Mouse (Mus musculus): ENCODE data around the gene Rrp1. TPM values are rescaled to one million over a fixed set of nuclear protein-coding genes. Genes with fewer than 3 reads are reported as not detected.

Rrp1 gene
- polyA plus RNA-seq, 1 experiment, result 620 TPM

- TF ChIP-seq POLR2A (IDR thresholded peaks at IDR 0.05; ENCODE audit: borderline replicate concordance, insufficient read depth, low read length) (no peak), CTCF (IDR thresholded peaks at IDR 0.05; ENCODE audit: borderline replicate concordance, insufficient read depth, low read depth, low read length) (no peak)
- WGBS, result 83% methylated on average over 6 of the region's 6 CpGs
- no peak for DNase-seq
- H3K4me3 ChIP-seq (replicated peaks; ENCODE audit: insufficient read depth, low read depth, low read length), result no peak overlapping the region
- H3K27me3 ChIP-seq (ENCODE audit: control insufficient read depth, insufficient read depth, low read length), result no peaks in the 10 kb centered on the region
- H3K27ac ChIP-seq (ENCODE audit: insufficient read depth, low read length), result no peak overlapping the region
- no peaks in the 10 kb centered on the region; the same call in 1 of the 2 replicates for H3K4me1 ChIP-seq (ENCODE audit: control insufficient read depth, insufficient read depth, low read length)
Observed at GRCm38 (mm10) chr10:78371746-78372145, 41.1 kb downstream of the Rrp1 start.

GRCm38 (mm10) chr10:78367586-78367985 lies 45.3 kb downstream of the Rrp1 start:
- H3K4me1 ChIP-seq (ENCODE audit: control insufficient read depth, insufficient read depth, low read length), result peaks cover under 1% of the 10 kb centered on the region
- 80% methylated on average over 4 of the region's 4 CpGs for WGBS
- no peak overlapping the region for H3K4me3 ChIP-seq (replicated peaks; ENCODE audit: insufficient read depth, low read depth, low read length)
- H3K27me3 ChIP-seq (ENCODE audit: control insufficient read depth, insufficient read depth, low read length), result no peaks in the 10 kb centered on the region
- TF ChIP-seq CTCF (IDR thresholded peaks at IDR 0.05; ENCODE audit: borderline replicate concordance, insufficient read depth, low read depth, low read length), result no peak
- no peak for TF ChIP-seq POLR2A (IDR thresholded peaks at IDR 0.05; ENCODE audit: borderline replicate concordance, insufficient read depth, low read length)
- DNase-seq, result no peak
- H3K27ac ChIP-seq (ENCODE audit: insufficient read depth, low read length), result no peak overlapping the region

DNA sequence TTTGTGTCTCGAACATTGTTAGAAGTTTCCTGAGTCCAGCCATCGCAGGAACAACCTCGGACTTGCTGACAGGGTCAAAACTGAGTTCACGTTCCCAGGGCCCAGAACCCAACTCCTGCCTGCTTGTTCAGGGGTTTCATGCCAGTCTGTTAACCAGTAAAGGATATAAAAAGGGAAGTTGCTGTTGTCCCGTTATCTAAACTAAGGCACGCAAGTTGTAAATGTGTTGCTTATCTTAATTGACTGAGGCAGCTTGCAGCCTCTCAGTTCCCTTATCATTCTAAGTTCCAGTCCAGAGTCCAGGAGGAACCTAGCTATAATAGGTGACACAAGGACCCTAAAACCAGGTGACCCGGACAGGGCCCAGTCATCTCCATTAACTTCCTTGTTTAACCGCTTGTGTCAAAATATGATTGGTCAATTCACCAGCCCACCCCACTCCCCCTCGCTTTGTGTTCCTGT lies 46.0 kb downstream of the Rrp1 start:
- 89% methylated on average over 9 of the region's 9 CpGs for WGBS
- H3K27ac ChIP-seq (ENCODE audit: insufficient read depth, low read length), result no peak overlapping the region

GRCm38 (mm10) chr10:78366195-78366834 lies 46.5 kb downstream of the Rrp1 start:
- no peak overlapping the region for H3K27ac ChIP-seq (ENCODE audit: insufficient read depth, low read length)
- 72% methylated on average over 5 of the region's 5 CpGs for WGBS
- no peak overlapping the region for H3K4me3 ChIP-seq (replicated peaks; ENCODE audit: insufficient read depth, low read depth, low read length)
- no peak for DNase-seq
- TF ChIP-seq CTCF (IDR thresholded peaks at IDR 0.05; ENCODE audit: borderline replicate concordance, insufficient read depth, low read depth, low read length), result no peak
- H3K4me1 ChIP-seq (ENCODE audit: control insufficient read depth, insufficient read depth, low read length), result peaks cover 7% of the 10 kb centered on the region
- H3K27me3 ChIP-seq (ENCODE audit: control insufficient read depth, insufficient read depth, low read length), result no peaks in the 10 kb centered on the region

More for the DNA sequence above, 46.0 kb downstream of the Rrp1 start:
- Histone ChIP-seq H3K4me1 (ENCODE audit: control insufficient read depth, insufficient read depth, low read length) (peaks cover 7% of the 10 kb centered on the region), H3K27me3 (ENCODE audit: control insufficient read depth, insufficient read depth, low read length) (no peaks in the 10 kb centered on the region), H3K4me3 (replicated peaks; ENCODE audit: insufficient read depth, low read depth, low read length) (no peak overlapping the region)
- TF ChIP-seq CTCF (IDR thresholded peaks at IDR 0.05; ENCODE audit: borderline replicate concordance, insufficient read depth, low read depth, low read length), result no peak
- TF ChIP-seq POLR2A (IDR thresholded peaks at IDR 0.05; ENCODE audit: borderline replicate concordance, insufficient read depth, low read length), result no peak
- no peak for DNase-seq

DNA sequence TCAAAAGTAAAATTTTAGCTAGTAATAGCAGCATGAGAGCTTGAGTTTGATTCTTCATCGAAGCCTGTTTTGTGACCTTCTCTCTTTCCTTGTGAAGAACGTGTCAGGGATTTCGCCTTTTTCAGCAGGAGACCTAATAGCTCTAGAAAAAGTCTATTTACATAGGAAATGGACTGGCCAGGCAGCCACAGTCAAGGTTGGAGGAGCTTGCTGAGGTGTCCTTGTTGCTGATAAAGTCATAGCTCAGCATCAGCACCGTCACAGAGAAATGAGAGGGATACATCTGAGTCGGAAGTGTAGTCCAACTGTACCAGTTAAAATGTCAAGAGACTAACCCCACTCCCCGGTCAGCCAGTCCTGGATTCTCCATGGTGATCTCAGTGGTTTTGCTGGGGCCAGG lies 47.3 kb downstream of the Rrp1 start:
- DNase-seq, result no peak
- 90% methylated on average over 6 of the region's 6 CpGs for WGBS
- no peak for TF ChIP-seq POLR2A (IDR thresholded peaks at IDR 0.05; ENCODE audit: borderline replicate concordance, insufficient read depth, low read length)
- TF ChIP-seq CTCF (IDR thresholded peaks at IDR 0.05; ENCODE audit: borderline replicate concordance, insufficient read depth, low read depth, low read length), result no peak
- H3K4me3 ChIP-seq (replicated peaks; ENCODE audit: insufficient read depth, low read depth, low read length), result no peak overlapping the region
- H3K27me3 ChIP-seq (ENCODE audit: control insufficient read depth, insufficient read depth, low read length), result no peaks in the 10 kb centered on the region
- peaks cover 7% of the 10 kb centered on the region for H3K4me1 ChIP-seq (ENCODE audit: control insufficient read depth, insufficient read depth, low read length)
- no peak overlapping the region for H3K27ac ChIP-seq (ENCODE audit: insufficient read depth, low read length)

DNA sequence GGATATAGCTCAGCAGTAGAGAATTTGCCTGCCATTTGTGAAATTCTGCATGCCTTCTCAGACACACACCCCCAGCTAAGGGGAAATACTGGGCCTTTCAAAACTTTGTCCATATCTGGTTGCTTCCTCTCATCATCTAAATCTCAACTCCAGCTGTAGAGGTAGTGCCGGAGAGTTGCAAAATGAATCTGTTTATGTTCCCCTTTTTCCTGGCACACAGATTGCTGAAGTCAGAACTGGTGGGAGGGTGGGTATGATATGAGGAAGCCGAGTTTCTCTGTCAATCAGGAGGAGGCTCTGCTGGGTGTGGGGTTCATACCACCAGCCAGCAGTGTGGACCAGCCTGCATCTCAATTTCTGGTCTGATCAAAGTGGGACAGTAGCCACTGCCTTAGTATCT lies 48.7 kb downstream of the Rrp1 start:
- Histone ChIP-seq H3K4me1 (ENCODE audit: control insufficient read depth, insufficient read depth, low read length) (peaks cover 14% of the 10 kb centered on the region), H3K27me3 (ENCODE audit: control insufficient read depth, insufficient read depth, low read length) (no peaks in the 10 kb centered on the region), H3K27ac (ENCODE audit: insufficient read depth, low read length) (no peak overlapping the region), H3K4me3 (replicated peaks; ENCODE audit: insufficient read depth, low read depth, low read length) (no peak overlapping the region)
- TF ChIP-seq POLR2A (IDR thresholded peaks at IDR 0.05; ENCODE audit: borderline replicate concordance, insufficient read depth, low read length) (no peak), CTCF (IDR thresholded peaks at IDR 0.05; ENCODE audit: borderline replicate concordance, insufficient read depth, low read depth, low read length) (no peak)
- WGBS, result 86% methylated on average over 2 of the region's 2 CpGs
- DNase-seq, result no peak

- Histone ChIP-seq H3K4me3 (replicated peaks; ENCODE audit: insufficient read depth, low read depth, low read length) (no peak overlapping the region), H3K27ac (ENCODE audit: insufficient read depth, low read length) (no peak overlapping the region), H3K27me3 (ENCODE audit: control insufficient read depth, insufficient read depth, low read length) (no peaks in the 10 kb centered on the region), H3K4me1 (ENCODE audit: control insufficient read depth, insufficient read depth, low read length) (peaks cover 14% of the 10 kb centered on the region)
- TF ChIP-seq POLR2A (IDR thresholded peaks at IDR 0.05; ENCODE audit: borderline replicate concordance, insufficient read depth, low read length) (no peak), CTCF (IDR thresholded peaks at IDR 0.05; ENCODE audit: borderline replicate concordance, insufficient read depth, low read depth, low read length) (no peak)
- no peak for DNase-seq
- 97% methylated on average over 6 of the region's 6 CpGs for WGBS
Observed at GRCm38 (mm10) chr10:78363366-78363765, 49.5 kb downstream of the Rrp1 start.

DNA sequence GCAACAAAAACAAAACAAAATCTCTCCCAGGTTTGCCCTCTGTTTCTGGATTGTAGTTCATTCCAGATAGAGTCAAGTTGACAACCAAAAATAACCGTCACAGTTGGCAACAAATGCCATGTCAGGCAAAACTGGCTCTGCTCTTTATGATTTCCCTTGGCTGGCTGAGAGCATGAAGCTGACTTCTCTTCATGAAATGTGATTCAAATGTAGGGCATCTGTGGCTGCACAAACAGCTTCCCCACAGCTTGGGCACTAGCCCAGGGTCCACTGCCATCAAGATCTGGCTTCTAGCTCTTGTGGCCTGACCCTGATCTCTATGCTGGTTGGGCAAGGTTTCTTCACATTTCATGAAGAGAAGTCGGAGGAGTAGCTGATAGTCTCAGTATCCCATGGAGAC lies 50.9 kb downstream of the Rrp1 start:
- DNase-seq, result peak; percentile 64 to 77
- peaks cover 14% of the 10 kb centered on the region for H3K4me1 ChIP-seq (ENCODE audit: control insufficient read depth, insufficient read depth, low read length)
- H3K4me3 ChIP-seq (replicated peaks; ENCODE audit: insufficient read depth, low read depth, low read length), result no peak overlapping the region
- no peak for TF ChIP-seq POLR2A (IDR thresholded peaks at IDR 0.05; ENCODE audit: borderline replicate concordance, insufficient read depth, low read length)
- TF ChIP-seq CTCF (IDR thresholded peaks at IDR 0.05; ENCODE audit: borderline replicate concordance, insufficient read depth, low read depth, low read length), result no peak
- H3K27me3 ChIP-seq (ENCODE audit: control insufficient read depth, insufficient read depth, low read length), result no peaks in the 10 kb centered on the region
- H3K27ac ChIP-seq (ENCODE audit: insufficient read depth, low read length), result peak overlapping the region; percentile 56
- 7% methylated on average over 2 of the region's 2 CpGs for WGBS
